Mouse (Mus musculus) heart, embryonic 16.5 days (tissue): ENCODE results near the gene Map4k3. TPM values are rescaled to one million over a fixed set of nuclear protein-coding genes. Genes with fewer than 3 reads are reported as not detected.
"Not testable (repeated sequence)": the region's sequence is repeated elsewhere in the genome, so short reads cannot be mapped to it uniquely, and the experiment has no call there.

Source experiments
- ATAC-seq: fragments of 200-750 bp; cut with Nextera tagmentation; replicated peaks from 2 replicates; pipeline ENCODE4 v1.8.0; 2017; ENCODE audit warnings: moderate number of reproducible peaks; ENCODE audit not compliant: insufficient read depth, low FRiP score; ENCODE audit errors: extremely low read depth
- H3K27ac ChIP-seq: fragments of 300-500 bp; sonication (generic); 2 replicates; pipeline ENCODE4 v1.5.1; 2014; ENCODE audit warnings: mild to moderate bottlenecking, low read length, control low read depth, moderate library complexity
- H3K27me3 ChIP-seq: fragments of 300-500 bp; sonication (generic); 2 replicates; pipeline ENCODE4 v1.6.1; 2014; ENCODE audit warnings: low read length, mixed read lengths; ENCODE audit not compliant: control insufficient read depth, insufficient read depth
- H3K36me3 ChIP-seq: fragments of 300-500 bp; sonication (generic); 2 replicates; pipeline ENCODE4 v1.6.1; 2014; ENCODE audit not compliant: control insufficient read depth, insufficient read depth
- H3K4me1 ChIP-seq: fragments of 300-500 bp; sonication (generic); 2 replicates; pipeline ENCODE4 v1.6.1; 2014; ENCODE audit warnings: low read length, mixed read lengths; ENCODE audit not compliant: control insufficient read depth, insufficient read depth
- H3K4me2 ChIP-seq: fragments of 300-500 bp; sonication (generic); 2 replicates; pipeline ENCODE4 v1.6.1; 2014; ENCODE audit warnings: low read depth, mild to moderate bottlenecking, control low read depth, low read length
- H3K4me3 ChIP-seq: fragments of 300-500 bp; sonication (generic); 2 replicates; pipeline ENCODE4 v1.5.1; 2014; ENCODE audit warnings: mild to moderate bottlenecking, control low read depth, low read length
- H3K9ac ChIP-seq: fragments of 300-500 bp; sonication (generic); 2 replicates; pipeline ENCODE4 v1.6.1; 2014; ENCODE audit warnings: low read length, control low read depth
- H3K9me3 ChIP-seq: fragments of 300-500 bp; sonication (generic); replicated peaks from 2 replicates; pipeline ENCODE4 v1.6.1; 2016; ENCODE audit warnings: low read length; ENCODE audit not compliant: control insufficient read depth
- WGBS: fragments of 180-500 bp; shearing (Covaris S2); extraction: QIAGEN DNeasy Blood & Tissue Kit; methylation state at CpG from one replicate; pipeline ENCODE4 v1.1.7; 2014; 5-methylcytosine and 5-hydroxymethylcytosine counted together
- polyA plus RNA-seq: library from polyadenylated mRNA; unstranded; fragments of >200 nt; fragmentation: Nextera tagmentation; extraction: Ambion mirVana; gene quantifications from 2 replicates; pipeline ENCODE4 v1.2.1, GENCODE M21; 2015

The Map4k3 gene
- polyA plus RNA-seq, 1 experiment from 2014 or later: 17.9 TPM

DNA sequence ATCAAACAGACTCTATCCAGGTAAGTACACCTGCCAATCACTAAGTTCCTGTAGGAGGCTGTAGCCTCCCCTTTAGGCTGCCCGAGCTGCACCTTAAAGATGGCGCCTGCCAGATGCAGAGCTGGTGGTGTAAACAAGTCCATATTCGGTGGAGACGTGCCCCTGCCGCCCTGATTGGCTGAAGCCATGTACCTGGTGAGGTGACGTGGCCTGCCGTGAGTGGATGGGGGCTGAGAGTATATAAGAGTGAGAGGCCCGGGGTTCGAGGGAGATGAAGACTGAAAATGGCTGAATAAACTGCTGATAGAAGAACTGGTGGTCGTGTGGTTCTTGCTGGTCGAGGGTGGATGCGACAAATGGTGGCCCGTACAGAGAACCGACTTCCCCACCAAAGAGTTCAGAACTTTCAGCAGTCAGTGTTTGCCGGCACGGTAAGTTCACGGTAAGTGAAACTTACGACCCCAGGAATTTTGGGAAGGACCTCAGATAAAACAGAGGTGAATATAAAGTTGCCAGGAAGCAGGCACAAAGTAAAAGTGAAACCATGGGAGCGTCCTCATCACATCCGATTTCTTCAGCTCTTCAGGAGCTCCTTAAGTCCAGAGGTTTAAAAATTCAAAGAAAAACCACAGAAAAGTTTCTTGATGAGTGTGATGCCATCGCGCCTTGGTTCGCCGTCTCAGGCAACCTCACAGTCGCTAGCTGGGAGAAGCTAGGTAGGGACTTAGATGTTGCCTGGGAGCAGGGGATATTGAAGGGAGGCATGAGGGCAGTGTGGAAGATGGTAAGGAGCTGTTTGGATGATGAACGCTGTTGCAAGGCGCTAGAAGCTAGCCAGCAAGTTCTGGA lies 164.3 kb downstream of the Map4k3 start:
- H3K9me3 ChIP-seq, H3K27me3 ChIP-seq, H3K9ac ChIP-seq, H3K27ac ChIP-seq, ATAC-seq, H3K36me3 ChIP-seq, H3K4me1 ChIP-seq: not testable (repeated sequence)
- H3K4me2 ChIP-seq: peak overlapping the region; percentile 8; the same call in 1 of the 2 replicates
- WGBS: 90% methylated on average over 27 of the region's 27 CpGs
- peak overlapping the region; percentile 29 for H3K4me3 ChIP-seq

- no peak overlapping the region for H3K9ac ChIP-seq
- H3K4me1 ChIP-seq: no peaks in the 10 kb centered on the region
- H3K36me3 ChIP-seq: no peaks in the 10 kb centered on the region
- H3K9me3 ChIP-seq: 0 out of 2 replicates have a peak, but pooled peaks cover 3% of the 10 kb centered on the region
- no peak overlapping the region for H3K4me3 ChIP-seq
- H3K27me3 ChIP-seq: no peaks in the 10 kb centered on the region
- no peak overlapping the region for H3K27ac ChIP-seq
- no peak overlapping the region for H3K4me2 ChIP-seq
- no peak for ATAC-seq
- 45% methylated on average over 5 of the region's 5 CpGs for WGBS
Measured at GRCm38 (mm10) chr17:80562792-80563191, 165.5 kb downstream of the Map4k3 start.

DNA sequence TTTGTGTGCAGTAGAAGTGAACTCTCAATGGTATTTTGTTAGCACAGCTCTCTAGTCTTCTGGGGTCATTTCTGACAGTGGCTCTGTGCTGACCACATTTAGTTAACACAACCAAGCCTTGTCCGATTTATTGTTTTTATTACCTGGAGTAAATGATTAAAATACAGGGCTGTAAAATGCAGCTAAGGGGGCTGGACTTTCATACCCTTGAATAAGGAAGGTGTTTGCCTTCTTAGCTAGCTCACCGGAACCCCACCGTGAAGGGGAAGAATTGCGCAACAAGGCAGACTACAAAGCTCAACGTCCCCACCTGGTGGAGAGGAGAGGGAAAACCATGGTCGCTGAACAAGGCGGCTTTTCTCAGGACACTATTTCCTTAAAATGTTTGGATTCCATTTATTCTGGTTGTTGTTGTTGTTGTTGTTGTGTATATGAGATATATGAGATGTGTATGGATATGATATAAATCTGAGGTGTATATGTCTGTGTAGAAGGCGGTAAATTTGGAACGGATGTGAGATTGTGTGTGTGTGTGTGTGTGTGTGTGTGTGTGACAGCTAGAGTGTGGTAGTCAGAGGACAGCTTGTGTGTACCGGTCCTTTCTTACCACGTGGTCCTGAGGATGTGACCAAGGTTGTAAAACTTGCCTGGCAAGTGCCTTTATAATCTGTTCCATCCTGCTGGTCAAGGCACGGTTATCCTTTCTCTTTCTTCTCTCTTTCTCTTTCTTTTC lies 167.4 kb downstream of the Map4k3 start:
- no peaks in the 10 kb centered on the region for H3K27me3 ChIP-seq
- H3K9ac ChIP-seq: no peak overlapping the region
- no peaks in the 10 kb centered on the region for H3K4me1 ChIP-seq
- no peak for ATAC-seq
- H3K4me2 ChIP-seq: peak overlapping the region; percentile 48
- no peak overlapping the region for H3K4me3 ChIP-seq
- H3K36me3 ChIP-seq: no peaks in the 10 kb centered on the region
- H3K27ac ChIP-seq: no peak overlapping the region
- WGBS: 19% methylated on average over 12 of the region's 12 CpGs
- no peaks in the 10 kb centered on the region for H3K9me3 ChIP-seq

- H3K9me3 ChIP-seq: no peaks in the 10 kb centered on the region
- H3K36me3 ChIP-seq: no peaks in the 10 kb centered on the region
- no peaks in the 10 kb centered on the region for H3K27me3 ChIP-seq
- no peaks in the 10 kb centered on the region for H3K4me1 ChIP-seq
- ATAC-seq: no peak
- WGBS: 78% methylated on average over 4 of the region's 4 CpGs
- no peak overlapping the region for H3K9ac ChIP-seq
- H3K4me2 ChIP-seq: no peak overlapping the region
- no peak overlapping the region for H3K27ac ChIP-seq
- no peak overlapping the region for H3K4me3 ChIP-seq
Measured at GRCm38 (mm10) chr17:80559745-80560144, 168.5 kb downstream of the Map4k3 start.

DNA sequence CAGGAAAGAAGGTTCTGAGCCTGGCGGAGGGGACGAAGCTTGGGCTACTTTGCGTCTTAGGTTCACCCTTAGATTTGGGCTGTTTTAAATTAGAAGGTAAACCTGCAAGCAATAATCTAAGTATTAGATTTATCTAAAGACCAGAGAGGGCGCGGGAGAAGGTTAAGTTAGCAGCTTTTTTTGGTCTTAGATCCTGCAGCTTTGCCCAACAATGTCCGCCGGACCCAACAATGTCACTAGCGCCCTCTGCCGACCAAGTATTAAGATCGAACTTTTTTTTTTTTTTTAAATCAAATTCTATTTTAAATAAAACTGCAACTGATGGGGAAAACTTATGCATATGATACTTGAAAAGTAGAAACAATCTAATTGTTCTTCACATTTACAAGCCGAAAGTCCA lies 169.2 kb downstream of the Map4k3 start:
- Histone ChIP-seq H3K36me3 (no peaks in the 10 kb centered on the region), H3K4me3 (no peak overlapping the region), H3K9ac (no peak overlapping the region), H3K4me1 (no peaks in the 10 kb centered on the region), H3K9me3 (no peaks in the 10 kb centered on the region), H3K27ac (no peak overlapping the region), H3K27me3 (no peaks in the 10 kb centered on the region), H3K4me2 (peak overlapping the region; percentile 16; the same call in 1 of the 2 replicates)
- 31% methylated on average over 11 of the region's 11 CpGs for WGBS
- no peak for ATAC-seq

DNA sequence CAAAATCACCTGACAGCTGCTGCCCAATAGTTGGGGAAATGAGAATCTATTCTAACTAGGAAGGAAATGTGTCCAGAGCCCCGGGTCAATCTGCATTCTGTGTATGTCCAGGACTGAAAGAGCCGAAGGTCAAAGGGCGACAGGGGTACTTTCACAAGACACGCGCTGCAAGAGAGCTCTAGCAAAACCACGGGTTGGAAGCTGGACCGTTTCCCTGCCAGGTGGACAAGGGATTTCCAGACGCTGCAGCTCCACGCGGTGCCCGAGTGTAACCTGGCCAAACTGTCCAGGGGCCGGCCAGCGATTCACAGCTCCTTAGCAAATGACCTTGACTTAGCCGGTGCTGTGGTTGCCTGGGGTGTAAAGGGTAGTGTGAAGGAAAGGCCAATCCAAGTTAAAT lies 169.7 kb downstream of the Map4k3 start:
- Histone ChIP-seq H3K4me1 (no peaks in the 10 kb centered on the region), H3K27me3 (no peaks in the 10 kb centered on the region), H3K27ac (no peak overlapping the region), H3K36me3 (no peaks in the 10 kb centered on the region), H3K9me3 (no peaks in the 10 kb centered on the region), H3K4me3 (no peak overlapping the region), H3K4me2 (no peak overlapping the region), H3K9ac (no peak overlapping the region)
- 71% methylated on average over 14 of the region's 14 CpGs for WGBS
- no peak for ATAC-seq

DNA sequence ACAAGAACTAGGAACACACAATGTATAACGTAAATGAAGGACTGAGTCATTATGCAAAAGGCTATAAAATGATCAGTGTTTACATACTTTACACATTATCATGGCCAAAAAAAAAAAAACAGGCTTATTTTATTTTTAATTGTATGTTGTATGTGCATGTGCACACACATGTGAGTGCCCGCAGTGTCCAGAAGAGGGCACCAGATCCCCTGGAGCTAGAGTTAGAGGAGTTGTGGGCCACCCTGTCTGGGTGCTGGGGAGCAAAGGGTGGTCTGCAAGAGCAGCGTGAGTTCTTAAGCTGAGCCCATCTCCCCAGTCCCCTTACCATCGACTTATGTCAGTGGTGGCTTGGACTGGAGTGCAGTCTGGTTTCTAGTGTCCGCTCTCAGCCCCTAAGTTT lies 170.8 kb downstream of the Map4k3 start:
- H3K9ac ChIP-seq: no peak overlapping the region
- no peaks in the 10 kb centered on the region for H3K27me3 ChIP-seq
- H3K9me3 ChIP-seq: no peaks in the 10 kb centered on the region
- no peak overlapping the region for H3K27ac ChIP-seq
- 96% methylated on average over 5 of the region's 5 CpGs for WGBS
- H3K36me3 ChIP-seq: no peaks in the 10 kb centered on the region
- no peak overlapping the region for H3K4me3 ChIP-seq
- no peak for ATAC-seq
- H3K4me2 ChIP-seq: no peak overlapping the region
- H3K4me1 ChIP-seq: no peaks in the 10 kb centered on the region

- 5% methylated on average over 35 of the region's 35 CpGs for WGBS
- H3K9me3 ChIP-seq: no peaks in the 10 kb centered on the region
- H3K4me3 ChIP-seq: peak overlapping the region; percentile 61
- H3K4me2 ChIP-seq: peak overlapping the region; percentile 77
- no peaks in the 10 kb centered on the region for H3K27me3 ChIP-seq
- no peaks in the 10 kb centered on the region for H3K4me1 ChIP-seq
- peak; percentile 88 for ATAC-seq
- peak overlapping the region; percentile 69 for H3K9ac ChIP-seq
- no peaks in the 10 kb centered on the region for H3K36me3 ChIP-seq
- H3K27ac ChIP-seq: no peak overlapping the region
Measured at GRCm38 (mm10) chr17:80553318-80554270, 174.7 kb downstream of the Map4k3 start.
